Mouse (Mus musculus): ENCODE measurements around the gene Tnip1.

DNA sequence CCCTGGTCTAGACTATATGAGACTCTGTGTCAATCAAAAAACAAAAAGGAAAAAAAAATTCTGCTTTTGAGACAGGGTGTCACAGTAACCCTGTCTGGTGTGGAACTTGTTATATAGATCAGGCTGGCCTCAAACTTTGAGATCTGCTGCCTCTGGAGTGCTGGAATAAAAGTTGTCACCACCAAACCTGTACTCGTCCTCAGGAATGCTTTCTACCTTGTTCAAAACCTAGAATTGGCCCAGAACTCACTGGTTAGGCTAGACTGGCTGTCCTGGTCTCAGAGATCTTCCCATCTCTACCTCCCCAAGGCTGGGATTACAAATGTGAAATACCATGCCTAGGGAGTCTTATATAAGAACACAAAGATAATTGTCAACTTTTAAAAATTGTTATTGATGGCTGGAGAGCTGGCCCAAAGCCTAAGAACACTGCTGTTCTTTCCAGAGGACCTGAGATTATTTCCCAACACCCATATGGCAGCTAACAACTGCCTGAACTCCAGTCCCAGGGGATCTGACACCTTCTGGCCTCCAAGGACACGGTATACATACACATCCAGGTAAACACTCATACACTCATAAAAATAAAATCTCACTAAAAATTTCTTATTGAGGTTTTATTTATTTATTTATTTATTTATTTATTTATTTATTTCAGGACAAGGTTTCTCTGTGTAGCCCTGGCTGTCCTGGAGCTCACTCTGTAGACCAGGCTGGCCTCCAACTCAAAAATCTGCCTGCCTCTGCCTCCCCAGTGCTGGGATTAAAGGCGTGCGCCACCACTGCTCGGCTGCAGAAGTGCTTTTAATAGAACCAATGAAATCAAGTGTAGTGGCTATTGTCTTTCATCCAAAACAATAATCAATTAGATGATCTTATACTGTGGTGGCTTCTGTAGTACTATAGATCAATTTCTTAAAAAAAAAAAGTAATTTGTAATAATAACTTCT, 101.0 kb downstream of the Tnip1 start:
- TF ChIP-seq CTCF (IDR thresholded peaks at IDR 0.05; ENCODE audit: low read depth) (no peak), EP300 (IDR thresholded peaks at IDR 0.05; ENCODE audit: low read depth) (no peak)
